Mouse (Mus musculus): ENCODE measurements around the gene Bpgm. TPM values are rescaled to one million over a fixed set of nuclear protein-coding genes. Genes with fewer than 3 reads are reported as not detected.

Gene Bpgm
- total RNA-seq, 2 experiments from 2014 or later: 68.3 to 68.6 TPM

GRCm38 (mm10) chr6:34483390-34483789 is 7.4 kb downstream of the Bpgm start:
- no peak for DNase-seq
- intact Hi-C loops (cut with DNase I): no loop called here

GRCm38 (mm10) chr6:34483811-34484210 is 7.8 kb downstream of the Bpgm start:
- intact Hi-C loops (cut with DNase I): no loop called here
- no peak for DNase-seq

GRCm38 (mm10) chr6:34486071-34486626 is 10.1 kb downstream of the Bpgm start:
- intact Hi-C loops (cut with DNase I): no loop called here
- no peak for DNase-seq

GRCm38 (mm10) chr6:34493327-34494095 is 17.5 kb downstream of the Bpgm start:
- no peak for DNase-seq
- intact Hi-C loops (cut with DNase I): no loop called here

GRCm38 (mm10) chr6:34495140-34495551 is 19.1 kb downstream of the Bpgm start:
- no peak for DNase-seq
- intact Hi-C loops (cut with DNase I): no loop called here

GRCm38 (mm10) chr6:34497991-34498625 is 22.1 kb downstream of the Bpgm start:
- no peak for DNase-seq
- intact Hi-C loops (cut with DNase I): no loop called here

GRCm38 (mm10) chr6:34502291-34502690 is 26.3 kb downstream of the Bpgm start:
- intact Hi-C loops (cut with DNase I): no loop called here

GRCm38 (mm10) chr6:34505957-34506356 is 29.9 kb downstream of the Bpgm start:
- no peak for DNase-seq
- intact Hi-C loops (cut with DNase I): no loop called here

More at GRCm38 (mm10) chr6:34502291-34502690, 26.3 kb downstream of the Bpgm start:
- peak; percentile 57 for DNase-seq

- intact Hi-C loops (cut with DNase I): no loop called here
- no peak for DNase-seq
These were observed 31.6 kb downstream of the Bpgm start for GRCm38 (mm10) chr6:34507581-34507980.

- intact Hi-C loops (cut with DNase I): no loop called here
- no peak for DNase-seq
These were observed 32.0 kb downstream of the Bpgm start for GRCm38 (mm10) chr6:34508016-34508415.

GRCm38 (mm10) chr6:34510277-34510676 is 34.3 kb downstream of the Bpgm start:
- intact Hi-C loops (cut with DNase I): loop anchor here (5.0 kb wide), 1 partner anchor 367 kb away; the partner anchor contains the start of gene Cyren
- DNase-seq: no peak

GRCm38 (mm10) chr6:34511410-34511809 is 35.4 kb downstream of the Bpgm start:
- no peak for DNase-seq
- intact Hi-C loops (cut with DNase I): loop anchor here (5.0 kb wide), 1 partner anchor 366 kb away; the partner anchor contains the start of gene Cyren

- DNase-seq: no peak
- intact Hi-C loops (cut with DNase I): loop anchor here (5.0 kb wide), 1 partner anchor 365 kb away; the partner anchor contains the start of gene Cyren
These were observed 36.7 kb downstream of the Bpgm start for GRCm38 (mm10) chr6:34512741-34513140.

GRCm38 (mm10) chr6:34514655-34515054 is 38.6 kb downstream of the Bpgm start:
- intact Hi-C loops (cut with DNase I): loop anchor here (5.0 kb wide), 2 partner anchors 238 to 363 kb away; partner anchors contain the start of gene Cyren
- no peak for DNase-seq

- DNase-seq: no peak
- intact Hi-C loops (cut with DNase I): loop anchor here (5.0 kb wide), 1 partner anchor 237 kb away; no protein-coding TSS in a partner anchor
These were observed 39.2 kb downstream of the Bpgm start for GRCm38 (mm10) chr6:34515098-34515782.

- intact Hi-C loops (cut with DNase I): loop anchor here (5.0 kb wide), 1 partner anchor 237 kb away; no protein-coding TSS in a partner anchor
- no peak for DNase-seq
These were observed 39.7 kb downstream of the Bpgm start for GRCm38 (mm10) chr6:34515783-34516099.

GRCm38 (mm10) chr6:34517750-34518149 is 41.7 kb downstream of the Bpgm start:
- intact Hi-C loops (cut with DNase I): loop anchor here (5.0 kb wide), 1 partner anchor 235 kb away; no protein-coding TSS in a partner anchor
- DNase-seq: no peak

GRCm38 (mm10) chr6:34519087-34519486 is 43.1 kb downstream of the Bpgm start:
- intact Hi-C loops (cut with DNase I): loop anchor here (5.0 kb wide), 1 partner anchor 233 kb away; no protein-coding TSS in a partner anchor
- no peak for DNase-seq

- intact Hi-C loops (cut with DNase I): no loop called here
- DNase-seq: no peak
These were observed 44.5 kb downstream of the Bpgm start for GRCm38 (mm10) chr6:34520491-34520890.

GRCm38 (mm10) chr6:34520912-34521311 is 44.9 kb downstream of the Bpgm start:
- DNase-seq: no peak
- intact Hi-C loops (cut with DNase I): no loop called here

GRCm38 (mm10) chr6:34523476-34523875 is 47.5 kb downstream of the Bpgm start:
- no peak for DNase-seq
- intact Hi-C loops (cut with DNase I): no loop called here

All from left cerebral cortex, postnatal 4 days (tissue).